Mouse (Mus musculus) adrenal gland, adult 8-10 months (tissue): ENCODE data around the gene Spns3. TPM values are rescaled to one million over a fixed set of nuclear protein-coding genes. Genes with fewer than 3 reads are reported as not detected.
"Not testable (repeated sequence)": the region's sequence is repeated elsewhere in the genome, so short reads cannot be mapped to it uniquely, and the experiment has no call there.

ENCODE experiments used
- DNase-seq: peaks from one replicate; pipeline ENCODE4 v3.0.0; 2022
- total RNA-seq, 4 experiments: library from RNA; stranded (reverse); gene quantifications; 2 replicates each; pipeline ENCODE4 v1.2.4; 2022

The Spns3 gene
- total RNA-seq, 4 experiments from 2014 or later: 0.12 to 0.25 (median 0.19) TPM; not detected in 1

- DNase-seq: no peak
Measured at GRCm38 (mm10) chr11:72556953-72557352, 6.6 kb upstream of the Spns3 start.

- DNase-seq: no peak
Measured at GRCm38 (mm10) chr11:72556470-72556869, 6.2 kb upstream of the Spns3 start.

GRCm38 (mm10) chr11:72551531-72552105 is 1.3 kb upstream of the Spns3 start:
- no peak for DNase-seq

GRCm38 (mm10) chr11:72547181-72547580 is 3.1 kb downstream of the Spns3 start:
- DNase-seq: no peak

- no peak for DNase-seq
Measured at GRCm38 (mm10) chr11:72544716-72545115, 5.6 kb downstream of the Spns3 start.

- not testable (repeated sequence) for DNase-seq
Measured at GRCm38 (mm10) chr11:72543692-72544091, 6.6 kb downstream of the Spns3 start.

- DNase-seq: no peak
Measured at GRCm38 (mm10) chr11:72542586-72542985, 7.7 kb downstream of the Spns3 start.

GRCm38 (mm10) chr11:72541928-72542327 is 8.4 kb downstream of the Spns3 start:
- no peak for DNase-seq

- no peak for DNase-seq
Measured at GRCm38 (mm10) chr11:72540437-72540836, 9.9 kb downstream of the Spns3 start.

GRCm38 (mm10) chr11:72538811-72539210 is 11.5 kb downstream of the Spns3 start:
- no peak for DNase-seq

GRCm38 (mm10) chr11:72538037-72538755 is 12.1 kb downstream of the Spns3 start:
- no peak for DNase-seq

GRCm38 (mm10) chr11:72537503-72537902 is 12.8 kb downstream of the Spns3 start:
- DNase-seq: no peak

- no peak for DNase-seq
Measured at GRCm38 (mm10) chr11:72535519-72535918, 14.8 kb downstream of the Spns3 start.

GRCm38 (mm10) chr11:72532890-72533289 is 17.4 kb downstream of the Spns3 start:
- no peak for DNase-seq

GRCm38 (mm10) chr11:72531632-72532031 is 18.7 kb downstream of the Spns3 start:
- DNase-seq: no peak

- no peak for DNase-seq
Measured at GRCm38 (mm10) chr11:72531144-72531543, 19.2 kb downstream of the Spns3 start.

- no peak for DNase-seq
Measured at GRCm38 (mm10) chr11:72526190-72526589, 24.1 kb downstream of the Spns3 start.

- no peak for DNase-seq
Measured at GRCm38 (mm10) chr11:72523711-72524110, 26.6 kb downstream of the Spns3 start.

- DNase-seq: no peak
Measured at GRCm38 (mm10) chr11:72522616-72523041, 27.7 kb downstream of the Spns3 start.

GRCm38 (mm10) chr11:72521598-72522541 is 28.4 kb downstream of the Spns3 start:
- DNase-seq: no peak

- DNase-seq: no peak
Measured at GRCm38 (mm10) chr11:72519895-72520294, 30.4 kb downstream of the Spns3 start.

- DNase-seq: no peak
Measured at GRCm38 (mm10) chr11:72519189-72519588, 31.1 kb downstream of the Spns3 start.

GRCm38 (mm10) chr11:72518449-72518848 is 31.9 kb downstream of the Spns3 start:
- DNase-seq: no peak
